28 mouse cellular contexts compared by ENCODE assay signal in genomic region chr11:17442133-17442532, GRCm38 (mm10).
"Had no signal": no experiment of that assay in that cellular context is flagged by ENCODE, and none has a peak within 500 bp of the region (broad histone marks: within the 10 kb centered on the region; RNA-seq: fewer than 3 reads in every experiment).

No protein-coding gene starts in this region.

- H3K4me3 ChIP-seq: gastrocnemius, adult 2 months; heart, adult 2 months; heart, embryonic 13.5 days; heart, embryonic 15.5 days; hindbrain, embryonic 10.5 days; hindbrain, embryonic 12.5 days; kidney, embryonic 15.5 days; limb, embryonic 13.5 days; limb, embryonic 15.5 days; liver, embryonic 12.5 days had no signal

- H3K9me3 ChIP-seq: heart, embryonic 13.5 days; heart, embryonic 15.5 days; hindbrain, embryonic 10.5 days; hindbrain, embryonic 12.5 days; kidney, embryonic 15.5 days; limb, embryonic 13.5 days; limb, embryonic 15.5 days; liver, embryonic 12.5 days had no signal

- H3K27ac ChIP-seq: gastrocnemius, adult 2 months; heart, adult 2 months; heart, embryonic 13.5 days; heart, embryonic 15.5 days; hindbrain, embryonic 10.5 days; hindbrain, embryonic 12.5 days; hindbrain, embryonic 14.5 days; kidney, embryonic 15.5 days; kidney, postnatal 0 days; limb, embryonic 13.5 days; limb, embryonic 15.5 days; liver, embryonic 12.5 days; liver, embryonic 14.5 days had no signal

- ATAC-seq: hindbrain, embryonic 16.5 days; intestine, embryonic 16.5 days; liver, embryonic 12.5 days had no signal

- H3K4me2 ChIP-seq: heart, embryonic 11.5 days; heart, embryonic 13.5 days; heart, embryonic 15.5 days; hindbrain, embryonic 12.5 days; hindbrain, embryonic 14.5 days; kidney, embryonic 15.5 days; limb, embryonic 13.5 days; limb, embryonic 15.5 days; liver, embryonic 12.5 days had no signal

- H3K27me3 ChIP-seq: heart, embryonic 13.5 days; heart, embryonic 15.5 days; hindbrain, embryonic 12.5 days; kidney, embryonic 15.5 days; liver, embryonic 12.5 days had no signal

- DNase-seq: gastrocnemius, adult 2 months; gastrocnemius, postnatal 14 days; gastrocnemius, postnatal 36 days; heart, adult 11 months; heart, adult 2 months; heart, postnatal 4 days; kidney, adult 11 months; kidney, adult 2 months; kidney, adult 9 months; kidney, postnatal 14 days; kidney, postnatal 36 days; layer of hippocampus, adult 9-11 months; layer of hippocampus, postnatal 36 days; left cerebral cortex, postnatal 4 days had no signal

- H3K4me1 ChIP-seq: heart, embryonic 13.5 days; heart, embryonic 15.5 days; hindbrain, embryonic 10.5 days; hindbrain, embryonic 12.5 days; kidney, embryonic 15.5 days; limb, embryonic 13.5 days; limb, embryonic 15.5 days; liver, embryonic 12.5 days had no signal

- H3K36me3 ChIP-seq: heart, embryonic 13.5 days; heart, embryonic 15.5 days; hindbrain, embryonic 10.5 days; hindbrain, embryonic 12.5 days; kidney, embryonic 15.5 days; limb, embryonic 13.5 days; limb, embryonic 15.5 days; liver, embryonic 12.5 days had no signal

- H3K9ac ChIP-seq: heart, embryonic 13.5 days; heart, embryonic 15.5 days; hindbrain, embryonic 12.5 days; hindbrain, embryonic 14.5 days; kidney, embryonic 15.5 days; limb, embryonic 13.5 days; limb, embryonic 15.5 days; liver, embryonic 12.5 days; liver, embryonic 14.5 days had no signal
